Mouse (Mus musculus) liver, embryonic 13.5 days (tissue): ENCODE measurements around the gene Pih1h3b. TPM values are rescaled to one million over a fixed set of nuclear protein-coding genes. Genes with fewer than 3 reads are reported as not detected.
A peak's percentile ranks its signal among the peaks of the same experiment; 100 is the strongest.

Experiments used
- ATAC-seq: fragments of 200-750 bp; cut with Nextera tagmentation; 2 replicates; pipeline ENCODE4 v1.8.0; 2017; ENCODE audit warnings: low read depth, mild to moderate bottlenecking, moderate number of reproducible peaks, moderate library complexity
- DNase-seq: peaks from one replicate; pipeline ENCODE4 v3.0.0; 2022
- H3K27ac ChIP-seq: fragments of 300-500 bp; sonication (generic); 2 replicates; pipeline ENCODE4 v1.5.1; 2015; ENCODE audit warnings: moderate library complexity, mild to moderate bottlenecking, inconsistent platforms
- H3K27me3 ChIP-seq: fragments of 300-500 bp; sonication (generic); 2 replicates; pipeline ENCODE4 v1.6.1; 2015; ENCODE audit warnings: mild to moderate bottlenecking, inconsistent platforms
- H3K36me3 ChIP-seq: fragments of 300-500 bp; sonication (generic); 2 replicates; pipeline ENCODE4 v1.6.1; 2015; ENCODE audit warnings: mild to moderate bottlenecking, inconsistent platforms
- H3K4me1 ChIP-seq: fragments of 300-500 bp; sonication (generic); replicated peaks from 2 replicates; pipeline ENCODE4 v1.6.1; 2015; ENCODE audit warnings: inconsistent platforms
- H3K4me2 ChIP-seq: fragments of 300-500 bp; sonication (generic); 2 replicates; pipeline ENCODE4 v1.6.1; 2015; ENCODE audit warnings: inconsistent platforms, mild to moderate bottlenecking, moderate library complexity
- H3K4me3 ChIP-seq: fragments of 300-500 bp; sonication (generic); replicated peaks from 2 replicates; pipeline ENCODE4 v1.5.1; 2015; ENCODE audit warnings: mild to moderate bottlenecking, inconsistent platforms
- H3K9ac ChIP-seq: fragments of 300-500 bp; sonication (generic); 2 replicates; pipeline ENCODE4 v1.6.1; 2015; ENCODE audit warnings: mild to moderate bottlenecking, inconsistent platforms
- H3K9me3 ChIP-seq: fragments of 300-500 bp; sonication (generic); replicated peaks from 2 replicates; pipeline ENCODE4 v1.6.1; 2016; ENCODE audit warnings: inconsistent platforms
- WGBS: fragments of 180-500 bp; shearing (Covaris S2); methylation state at CpG from one replicate; pipeline ENCODE4 v1.1.7; 2015; ENCODE audit not compliant: insufficient replicate concordance; 5-methylcytosine and 5-hydroxymethylcytosine counted together
- polyA plus RNA-seq: library from polyadenylated mRNA; unstranded; fragments of >200 nt; fragmentation: Nextera tagmentation; extraction: Ambion mirVana; gene quantifications from 2 replicates; pipeline ENCODE4 v1.2.1, GENCODE M21; 2015

The Pih1h3b gene
- not detected in 2 replicates for polyA plus RNA-seq

- ATAC-seq = peak; percentile 48; the same call in 1 of the 2 replicates
- WGBS = 21% methylated on average over 64 of the region's 64 CpGs
These were observed at the start of gene Pih1h3b, which contains the start of gene Nup62cl for GRCm38 (mm10) chrX:140062135-140062975. TSS of gene Pih1h3b (plus strand) at chrX:140062879. TSS of gene Nup62cl (minus strand) at chrX:140062712.

GRCm38 (mm10) chrX:140060886-140061874, 1.5 kb upstream of the Pih1h3b start:
- H3K36me3 ChIP-seq = no peaks in the 10 kb centered on the region
- H3K27me3 ChIP-seq = peaks cover 27% of the 10 kb centered on the region
- no peaks in the 10 kb centered on the region for H3K4me1 ChIP-seq
- H3K4me2 ChIP-seq = peak overlapping the region; percentile 55
- H3K9ac ChIP-seq = no peak overlapping the region
- no peak for DNase-seq
- H3K9me3 ChIP-seq = peaks cover 8% of the 10 kb centered on the region; the same call in 1 of the 2 replicates
- H3K27ac ChIP-seq = no peak overlapping the region
- no peak for ATAC-seq
- H3K4me3 ChIP-seq = peak overlapping the region; percentile 42
- WGBS = 21% methylated on average over 67 of the region's 90 CpGs

More at GRCm38 (mm10) chrX:140062135-140062975, at the start of gene Pih1h3b, which contains the start of gene Nup62cl:
- peak; percentile 25 for DNase-seq
- Histone ChIP-seq H3K9ac (no peak within 1 kb of the TSS), H3K36me3 (no peaks in the 10 kb centered on the region), H3K4me3 (peak within 1 kb of the TSS; percentile 44), H3K4me1 (no peaks in the 10 kb centered on the region), H3K27ac (no peak within 1 kb of the TSS), H3K27me3 (peaks cover 27% of the 10 kb centered on the region), H3K9me3 (peaks cover 8% of the 10 kb centered on the region; the same call in 1 of the 2 replicates), H3K4me2 (peak within 1 kb of the TSS; percentile 55)

- DNase-seq (no peak), ATAC-seq (no peak)
- no peak overlapping the region for H3K9ac ChIP-seq
- H3K36me3 ChIP-seq = no peaks in the 10 kb centered on the region
- no peak overlapping the region for H3K4me2 ChIP-seq
- no peaks in the 10 kb centered on the region; the same call in 1 of the 2 replicates for H3K27me3 ChIP-seq
- no peaks in the 10 kb centered on the region for H3K4me1 ChIP-seq
- no peak overlapping the region for H3K27ac ChIP-seq
- no peak overlapping the region for H3K4me3 ChIP-seq
- no peaks in the 10 kb centered on the region for H3K9me3 ChIP-seq
- 61% methylated on average over 2 of the region's 2 CpGs for WGBS
These were observed 19.9 kb downstream of the Pih1h3b start for GRCm38 (mm10) chrX:140082535-140082934.

DNA sequence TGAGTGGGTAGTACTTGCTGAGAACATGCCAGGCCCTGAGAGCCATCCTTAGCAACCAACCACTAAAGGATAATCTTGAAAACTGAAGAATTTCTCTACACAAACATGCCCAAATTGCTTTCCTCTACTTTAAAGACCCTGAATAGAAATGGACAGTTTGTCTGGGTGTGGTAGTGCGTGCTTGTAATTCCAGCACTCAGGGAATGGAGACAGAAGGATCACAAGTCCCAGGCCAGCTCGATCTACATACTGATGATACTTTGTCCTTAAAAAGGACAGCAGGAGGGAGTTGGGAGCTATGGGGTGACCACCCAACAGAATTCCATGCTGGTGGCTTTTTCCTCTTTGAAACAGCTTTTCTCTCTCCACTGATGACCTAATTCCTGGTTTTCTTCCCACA, 31.4 kb downstream of the Pih1h3b start:
- no peaks in the 10 kb centered on the region for H3K9me3 ChIP-seq
- no peak overlapping the region for H3K27ac ChIP-seq
- no peak overlapping the region for H3K4me2 ChIP-seq
- no peaks in the 10 kb centered on the region for H3K36me3 ChIP-seq
- DNase-seq (no peak), ATAC-seq (no peak)
- H3K27me3 ChIP-seq = no peaks in the 10 kb centered on the region
- H3K4me1 ChIP-seq = no peaks in the 10 kb centered on the region
- 55% methylated on average over 2 of the region's 2 CpGs for WGBS
- no peak overlapping the region for H3K4me3 ChIP-seq
- H3K9ac ChIP-seq = no peak overlapping the region

Other genes starting within 250 kb of the Pih1h3b start
- gene Morc4, start 191.2 kb upstream of the Pih1h3b start, polyA plus RNA-seq = 11.3 and 15.0 TPM in 2 replicates
- 1.6 and 2.1 TPM in 2 replicates for gene Rbm41, start 64.3 kb upstream of the Pih1h3b start, polyA plus RNA-seq
- gene Nup62cl, start 167 bp upstream of the Pih1h3b start, polyA plus RNA-seq = 1.6 and 2.1 TPM in 2 replicates